Mouse (Mus musculus) limb, embryonic 12.5 days (tissue): ENCODE measurements at regions not wholly inside any gene's neighbourhood (a gene's known extent, or its start where the extent isn't known, plus 50 kb on each side); places are given as distances from the start of the nearest gene placed in this dataset.

Source experiments
- ATAC-seq: fragments of 200-750 bp; cut with Nextera tagmentation; 2 replicates; pipeline ENCODE4 v1.8.0; 2017; ENCODE audit warnings: low read depth, moderate TSS enrichment; ENCODE audit not compliant: insufficient number of reproducible peaks, insufficient read depth, low FRiP score, low TSS enrichment
- H3K27ac ChIP-seq: fragments of 300-500 bp; sonication (generic); 2 replicates; pipeline ENCODE4 v1.5.1; 2016; ENCODE audit warnings: mild to moderate bottlenecking, moderate library complexity
- H3K27me3 ChIP-seq: fragments of 300-500 bp; sonication (generic); 2 replicates; pipeline ENCODE4 v1.6.1; 2016; ENCODE audit warnings: mild to moderate bottlenecking, moderate library complexity
- H3K36me3 ChIP-seq: fragments of 300-500 bp; sonication (generic); 2 replicates; pipeline ENCODE4 v1.6.1; 2016; ENCODE audit warnings: mild to moderate bottlenecking, moderate library complexity
- H3K4me1 ChIP-seq: fragments of 300-500 bp; sonication (generic); replicated peaks from 2 replicates; pipeline ENCODE4 v1.6.1; 2016
- H3K4me2 ChIP-seq: fragments of 300-500 bp; sonication (generic); 2 replicates; pipeline ENCODE4 v1.6.1; 2016; ENCODE audit warnings: mild to moderate bottlenecking, moderate library complexity
- H3K4me3 ChIP-seq: fragments of 300-500 bp; sonication (generic); replicated peaks from 2 replicates; pipeline ENCODE4 v1.5.1; 2016; ENCODE audit warnings: mild to moderate bottlenecking
- H3K9ac ChIP-seq: fragments of 300-500 bp; sonication (generic); replicated peaks from 2 replicates; pipeline ENCODE4 v1.6.1; 2016; ENCODE audit warnings: mild to moderate bottlenecking, moderate library complexity
- H3K9me3 ChIP-seq: fragments of 300-500 bp; sonication (generic); 2 replicates; pipeline ENCODE4 v1.6.1; 2016; ENCODE audit warnings: mild to moderate bottlenecking, moderate library complexity
- WGBS: fragments of 180-500 bp; shearing (Covaris S2); methylation state at CpG from one replicate; pipeline ENCODE4 v1.1.7; 2016; 5-methylcytosine and 5-hydroxymethylcytosine counted together

DNA sequence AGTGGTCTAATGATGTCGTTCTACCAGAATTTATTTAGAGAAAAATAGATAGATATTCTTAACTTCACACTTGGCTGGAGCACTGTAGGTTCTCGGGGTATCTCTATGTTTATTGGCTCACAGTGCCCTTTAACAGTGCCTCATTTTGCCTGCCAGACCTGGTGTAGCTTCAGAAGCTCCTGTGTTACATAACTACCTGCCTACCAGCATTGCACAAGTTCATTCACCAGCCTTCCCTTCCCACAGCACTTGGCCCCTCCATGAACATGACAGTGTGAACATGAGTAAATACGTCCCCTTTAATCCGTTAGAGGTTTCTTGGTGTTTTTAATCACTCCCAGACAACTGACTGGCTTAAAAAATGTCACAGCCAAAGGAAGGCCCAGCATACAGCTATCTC is 102.2 kb upstream of the Itga4 start:
- no peaks in the 10 kb centered on the region for H3K9me3 ChIP-seq
- no peaks in the 10 kb centered on the region for H3K27me3 ChIP-seq
- no peaks in the 10 kb centered on the region for H3K4me1 ChIP-seq
- no peak overlapping the region for H3K9ac ChIP-seq
- H3K4me2 ChIP-seq, result no peak overlapping the region
- WGBS, result 65% methylated on average over 4 of the region's 4 CpGs
- no peaks in the 10 kb centered on the region for H3K36me3 ChIP-seq
- H3K27ac ChIP-seq, result no peak overlapping the region
- H3K4me3 ChIP-seq, result no peak overlapping the region
- ATAC-seq, result no peak

DNA sequence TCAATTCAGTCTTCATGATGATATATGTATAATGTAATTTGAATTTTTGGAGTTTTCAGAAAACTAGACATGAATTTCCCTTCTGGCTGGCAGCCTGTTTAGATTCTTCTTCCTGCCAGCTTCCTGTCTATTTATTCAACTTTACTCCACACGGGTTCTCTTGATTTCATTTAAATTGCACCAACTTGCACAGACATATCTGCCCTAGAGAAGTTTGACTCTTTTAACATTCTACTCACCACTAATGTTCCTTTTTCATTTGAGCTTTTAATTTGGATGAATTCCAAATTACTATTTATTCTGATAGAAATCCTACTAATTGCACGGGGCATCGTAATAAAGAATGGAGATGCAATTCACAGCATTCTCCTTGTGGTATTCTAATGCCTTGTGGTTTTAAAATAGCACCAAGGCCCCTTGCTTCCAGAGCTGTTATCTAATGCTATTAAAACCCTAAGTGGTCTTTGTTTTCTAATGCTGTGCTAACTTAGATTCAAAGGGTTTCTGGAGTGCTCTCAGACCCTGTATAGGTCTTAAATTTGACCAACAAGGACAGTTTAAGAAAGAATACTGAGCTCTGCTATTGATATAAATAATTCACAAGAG is 96.7 kb upstream of the Itga4 start:
- Histone ChIP-seq H3K27ac (no peak overlapping the region), H3K27me3 (no peaks in the 10 kb centered on the region), H3K36me3 (no peaks in the 10 kb centered on the region), H3K9ac (no peak overlapping the region), H3K4me1 (no peaks in the 10 kb centered on the region), H3K4me2 (no peak overlapping the region), H3K4me3 (no peak overlapping the region), H3K9me3 (no peaks in the 10 kb centered on the region)
- no peak for ATAC-seq
- 70% methylated on average over 3 of the region's 3 CpGs for WGBS

DNA sequence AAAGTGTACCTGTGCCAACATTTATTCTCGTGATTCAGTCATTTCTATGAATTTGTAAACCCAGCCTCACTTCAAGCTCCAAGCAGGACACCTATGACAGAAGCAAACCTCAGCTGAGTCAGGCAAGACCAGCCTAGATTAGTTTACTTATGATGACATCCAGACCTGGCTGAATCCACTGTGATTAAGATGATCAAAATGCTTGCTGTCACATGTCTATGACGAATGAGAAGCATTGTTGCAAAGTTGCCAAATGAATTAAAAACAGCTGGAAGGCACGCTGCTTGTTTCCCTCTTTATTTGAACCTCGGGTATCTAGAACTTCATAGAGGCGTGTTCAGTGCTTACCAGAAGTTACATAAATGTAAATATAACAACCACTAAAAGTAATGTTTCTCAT is 95.9 kb upstream of the Itga4 start:
- Histone ChIP-seq H3K27ac (no peak overlapping the region), H3K4me3 (no peak overlapping the region), H3K27me3 (no peaks in the 10 kb centered on the region), H3K36me3 (no peaks in the 10 kb centered on the region), H3K4me2 (no peak overlapping the region), H3K4me1 (no peaks in the 10 kb centered on the region), H3K9ac (no peak overlapping the region), H3K9me3 (no peaks in the 10 kb centered on the region)
- WGBS, result 71% methylated on average over 5 of the region's 5 CpGs
- no peak for ATAC-seq

DNA sequence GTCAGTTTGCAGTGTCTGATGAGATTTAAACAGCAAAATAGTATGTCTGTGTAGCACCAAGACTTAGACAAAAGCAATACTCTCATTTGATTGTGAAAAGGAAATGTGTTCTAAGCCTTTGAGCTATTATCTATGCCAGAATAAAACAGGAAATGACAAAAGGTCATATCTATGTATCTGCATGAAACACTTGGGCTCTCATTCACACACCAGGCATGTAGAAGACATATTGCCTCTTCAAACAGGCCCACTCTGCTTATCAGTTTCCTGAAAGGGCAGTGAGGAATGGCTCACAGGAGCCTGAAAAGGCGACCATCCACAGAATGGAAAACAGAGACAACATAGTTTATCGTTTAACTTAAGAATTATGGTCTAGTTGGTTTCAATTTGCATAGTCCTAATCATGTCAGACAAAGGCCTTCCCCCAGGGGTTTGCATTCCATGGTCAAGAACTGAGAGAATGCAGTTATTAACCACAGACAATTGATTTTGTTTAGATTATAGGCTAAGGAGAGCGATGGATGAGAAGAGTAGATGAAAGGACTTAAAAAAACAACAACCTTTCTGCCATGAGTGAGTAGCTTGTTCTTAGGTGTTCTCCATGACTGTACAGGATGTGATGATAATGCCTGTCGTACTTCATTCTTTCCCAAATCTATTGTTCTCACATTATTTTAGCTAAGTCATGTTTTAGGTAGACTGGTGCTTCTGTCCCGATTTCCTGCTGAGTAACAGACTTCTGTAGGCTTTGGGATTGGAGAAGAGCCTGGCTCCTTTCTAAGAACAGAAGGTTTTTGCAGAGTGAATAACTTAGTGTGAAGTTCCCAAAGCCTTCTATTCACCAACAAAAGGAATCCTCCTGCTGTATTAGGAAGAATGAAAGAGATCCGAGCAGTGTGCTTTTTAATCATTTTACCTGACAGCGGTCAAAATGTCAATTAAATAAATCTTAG is 82.0 kb upstream of the Itga4 start:
- H3K4me2 ChIP-seq, result no peak overlapping the region
- H3K27me3 ChIP-seq, result no peaks in the 10 kb centered on the region
- 83% methylated on average over 7 of the region's 7 CpGs for WGBS
- H3K4me3 ChIP-seq, result no peak overlapping the region
- no peaks in the 10 kb centered on the region for H3K4me1 ChIP-seq
- no peak overlapping the region for H3K27ac ChIP-seq
- no peaks in the 10 kb centered on the region for H3K9me3 ChIP-seq
- ATAC-seq, result no peak
- no peaks in the 10 kb centered on the region for H3K36me3 ChIP-seq
- no peak overlapping the region for H3K9ac ChIP-seq

DNA sequence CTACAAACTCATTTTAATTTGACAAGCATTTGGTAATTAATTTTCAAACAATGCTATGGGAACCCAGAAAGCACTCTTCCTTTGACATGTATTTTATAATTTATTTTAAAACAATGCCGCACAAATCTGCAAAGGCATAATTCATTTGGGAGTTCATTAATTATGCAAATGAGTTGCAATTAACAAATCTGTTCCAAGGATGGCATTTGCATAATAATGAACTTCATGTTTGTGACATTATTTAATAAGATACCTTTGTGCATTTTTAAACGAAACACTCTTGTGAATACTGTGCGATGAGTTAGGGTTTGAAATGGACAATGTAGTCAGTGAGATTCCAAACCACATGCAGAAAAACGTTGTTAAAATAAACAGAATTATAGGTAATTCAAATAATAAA is 80.9 kb upstream of the Itga4 start:
- Histone ChIP-seq H3K27ac (no peak overlapping the region), H3K4me1 (no peaks in the 10 kb centered on the region), H3K9me3 (no peaks in the 10 kb centered on the region), H3K4me2 (no peak overlapping the region), H3K4me3 (no peak overlapping the region), H3K9ac (no peak overlapping the region), H3K27me3 (no peaks in the 10 kb centered on the region), H3K36me3 (no peaks in the 10 kb centered on the region)
- ATAC-seq, result no peak
- WGBS, result 94% methylated on average over 4 of the region's 4 CpGs

DNA sequence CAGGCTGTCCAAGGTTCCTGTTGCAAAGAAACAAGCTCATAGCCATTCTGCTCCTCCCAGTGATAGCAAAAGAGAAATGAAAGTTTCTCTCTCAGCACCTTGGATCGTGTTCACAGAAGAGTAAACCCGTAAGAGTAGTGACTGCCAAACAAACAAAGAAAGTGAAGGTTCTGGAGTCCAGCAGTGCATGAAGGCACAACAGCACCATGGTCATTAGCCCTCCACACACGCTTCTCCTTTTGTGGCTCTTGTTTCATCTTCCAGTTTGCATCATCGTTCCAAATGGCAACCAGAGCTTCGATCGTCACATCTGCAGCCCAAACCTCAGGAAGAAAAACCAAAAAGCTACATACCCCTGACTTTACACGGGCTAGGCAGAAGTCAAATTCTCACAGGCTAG is 74.4 kb upstream of the Itga4 start:
- Histone ChIP-seq H3K36me3 (no peaks in the 10 kb centered on the region), H3K27ac (no peak overlapping the region), H3K4me3 (no peak overlapping the region), H3K4me2 (no peak overlapping the region), H3K27me3 (no peaks in the 10 kb centered on the region), H3K9ac (no peak overlapping the region), H3K4me1 (peaks cover 9% of the 10 kb centered on the region), H3K9me3 (no peaks in the 10 kb centered on the region)
- 63% methylated on average over 7 of the region's 7 CpGs for WGBS
- ATAC-seq, result no peak

DNA sequence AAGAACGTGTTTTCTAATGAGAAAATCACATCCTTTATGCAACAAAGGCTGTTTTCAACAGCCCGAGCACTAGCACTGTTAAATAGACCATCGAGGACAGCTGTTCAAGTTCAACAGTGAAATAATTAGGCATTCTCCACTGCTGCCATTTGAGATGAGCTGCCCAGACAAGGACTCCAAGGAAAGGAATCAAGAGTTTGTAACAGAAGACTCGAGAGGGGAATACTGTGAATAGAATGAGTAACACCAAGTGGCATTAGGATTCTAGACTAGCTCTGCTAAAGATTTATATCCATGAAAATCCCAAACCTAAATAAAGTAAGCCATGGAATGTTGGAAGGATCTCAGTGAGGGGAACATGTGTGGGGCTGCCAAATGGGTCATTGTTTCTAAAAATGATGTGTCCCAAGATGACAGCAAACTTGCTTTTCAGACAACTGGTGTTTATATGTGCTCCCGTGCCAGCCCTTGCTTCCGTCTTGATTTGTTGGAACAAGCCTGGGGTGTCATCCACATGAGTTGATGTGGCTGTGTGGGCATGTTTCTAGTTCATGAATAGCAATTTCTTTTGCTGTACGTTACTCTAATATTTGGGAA is 72.1 kb upstream of the Itga4 start:
- Histone ChIP-seq H3K4me2 (no peak overlapping the region), H3K9me3 (no peaks in the 10 kb centered on the region), H3K27me3 (no peaks in the 10 kb centered on the region), H3K4me3 (no peak overlapping the region), H3K36me3 (no peaks in the 10 kb centered on the region), H3K4me1 (peaks cover 19% of the 10 kb centered on the region), H3K9ac (no peak overlapping the region), H3K27ac (no peak overlapping the region)
- 75% methylated on average over 7 of the region's 7 CpGs for WGBS
- no peak for ATAC-seq

DNA sequence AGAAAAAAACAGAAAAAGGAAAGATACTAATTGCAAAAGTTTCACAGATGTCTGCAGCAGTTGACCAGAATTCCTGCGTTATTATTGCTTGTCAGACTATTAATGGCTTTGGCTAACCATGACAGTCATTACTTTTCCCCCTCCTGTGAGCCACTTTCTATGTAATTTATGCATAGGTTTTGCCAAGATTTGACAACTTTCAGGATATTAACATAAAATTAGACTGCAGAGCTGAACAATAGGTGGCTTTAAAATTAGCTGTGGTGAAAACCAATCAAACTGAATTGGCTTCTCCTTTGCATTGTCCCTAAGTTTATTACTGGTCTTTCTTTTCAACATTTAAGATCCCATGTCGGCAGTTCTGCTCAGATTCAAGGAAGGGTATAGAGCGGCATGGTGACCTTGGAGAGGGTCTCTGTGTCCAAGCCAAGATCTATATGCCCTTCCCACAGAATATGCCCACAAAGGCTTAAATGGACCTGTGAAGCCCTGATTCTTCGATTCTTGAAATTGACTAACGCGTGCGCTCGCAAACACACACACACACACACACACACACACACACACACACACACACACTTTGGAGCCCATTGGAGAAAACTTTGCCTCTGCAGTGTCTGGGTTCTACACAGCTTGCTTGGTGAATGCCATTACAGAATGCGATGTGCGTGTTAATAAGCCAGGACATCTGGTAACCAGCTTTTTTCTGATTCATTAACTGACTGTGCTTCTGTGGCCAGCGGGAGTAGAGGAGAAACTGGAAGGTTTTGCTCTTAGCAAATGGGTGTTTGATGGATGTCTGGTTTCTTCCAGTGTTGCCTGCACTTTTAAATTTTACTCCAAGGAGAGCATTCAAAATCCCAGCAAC is 69.8 kb upstream of the Itga4 start:
- ATAC-seq, result no peak; the same call in 1 of the 2 replicates
- H3K36me3 ChIP-seq, result no peaks in the 10 kb centered on the region
- 40% methylated on average over 11 of the region's 11 CpGs for WGBS
- H3K4me1 ChIP-seq, result peaks cover 19% of the 10 kb centered on the region
- H3K27me3 ChIP-seq, result no peaks in the 10 kb centered on the region
- peak overlapping the region; percentile 32 for H3K4me2 ChIP-seq
- H3K9ac ChIP-seq, result no peak overlapping the region
- H3K27ac ChIP-seq, result peak overlapping the region; percentile 59
- no peak overlapping the region for H3K4me3 ChIP-seq
- no peaks in the 10 kb centered on the region for H3K9me3 ChIP-seq

DNA sequence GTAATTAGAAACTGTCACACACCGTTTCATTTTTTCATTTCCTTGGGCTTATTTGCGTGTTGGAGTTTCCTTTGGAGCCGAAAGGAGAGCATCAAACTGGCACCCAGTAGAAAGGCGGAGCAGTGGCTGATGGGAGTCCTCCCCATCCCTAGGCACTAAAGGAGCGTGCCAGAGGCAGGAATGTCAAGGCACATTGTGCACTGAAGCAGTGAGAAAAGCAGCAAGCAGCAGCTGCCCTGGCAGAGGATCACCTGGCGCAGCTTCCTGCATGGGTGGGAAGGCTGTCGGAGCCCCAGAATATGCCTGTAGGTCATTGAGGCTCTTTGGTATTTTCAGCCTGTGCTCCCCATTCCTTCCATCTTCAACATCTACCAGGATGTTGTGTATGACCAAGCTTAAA is 68.3 kb upstream of the Itga4 start:
- 74% methylated on average over 7 of the region's 7 CpGs for WGBS
- Histone ChIP-seq H3K4me1 (peaks cover 19% of the 10 kb centered on the region), H3K9me3 (no peaks in the 10 kb centered on the region), H3K4me2 (no peak overlapping the region), H3K9ac (no peak overlapping the region), H3K27ac (no peak overlapping the region), H3K36me3 (no peaks in the 10 kb centered on the region), H3K4me3 (no peak overlapping the region), H3K27me3 (no peaks in the 10 kb centered on the region)
- no peak for ATAC-seq

DNA sequence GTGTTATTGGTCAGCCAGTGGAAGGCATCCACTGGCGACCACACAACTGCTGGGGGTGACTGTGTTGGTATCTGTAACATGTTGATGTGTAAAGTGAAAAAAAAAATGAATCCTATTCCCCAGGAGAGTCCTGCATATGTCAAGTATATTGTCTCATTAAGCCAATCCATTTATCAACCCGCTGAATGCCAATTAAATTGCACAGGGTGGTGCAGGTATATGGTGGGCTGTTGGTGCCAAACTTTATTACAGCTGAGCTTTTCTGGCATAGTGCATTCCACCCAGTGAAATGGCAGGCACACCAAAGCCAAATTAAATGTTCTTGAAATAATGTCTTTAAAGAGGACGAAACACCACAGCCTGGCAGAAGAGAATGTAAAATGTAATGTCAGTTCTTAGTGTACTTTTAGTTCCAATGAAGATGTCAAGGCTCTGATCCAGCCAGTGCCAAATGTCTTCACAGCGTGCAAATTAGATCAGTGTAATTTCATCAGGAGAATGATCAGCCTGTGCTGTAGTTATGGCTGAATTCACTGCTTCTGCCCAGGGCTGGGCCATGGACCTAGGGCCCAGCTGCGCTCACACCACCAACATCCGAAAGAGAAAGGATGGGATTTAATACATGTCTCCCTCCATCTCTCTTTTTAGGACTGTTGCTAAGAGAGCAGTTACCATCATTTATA is 66.6 kb upstream of the Itga4 start:
- Histone ChIP-seq H3K9me3 (no peaks in the 10 kb centered on the region), H3K27me3 (no peaks in the 10 kb centered on the region), H3K4me1 (peaks cover 19% of the 10 kb centered on the region), H3K27ac (no peak overlapping the region), H3K4me3 (no peak overlapping the region), H3K4me2 (no peak overlapping the region), H3K9ac (no peak overlapping the region), H3K36me3 (no peaks in the 10 kb centered on the region)
- 82% methylated on average over 6 of the region's 6 CpGs for WGBS
- ATAC-seq, result no peak
